ENCODE assay signal across 9 mouse cellular contexts in the genomic region with DNA sequence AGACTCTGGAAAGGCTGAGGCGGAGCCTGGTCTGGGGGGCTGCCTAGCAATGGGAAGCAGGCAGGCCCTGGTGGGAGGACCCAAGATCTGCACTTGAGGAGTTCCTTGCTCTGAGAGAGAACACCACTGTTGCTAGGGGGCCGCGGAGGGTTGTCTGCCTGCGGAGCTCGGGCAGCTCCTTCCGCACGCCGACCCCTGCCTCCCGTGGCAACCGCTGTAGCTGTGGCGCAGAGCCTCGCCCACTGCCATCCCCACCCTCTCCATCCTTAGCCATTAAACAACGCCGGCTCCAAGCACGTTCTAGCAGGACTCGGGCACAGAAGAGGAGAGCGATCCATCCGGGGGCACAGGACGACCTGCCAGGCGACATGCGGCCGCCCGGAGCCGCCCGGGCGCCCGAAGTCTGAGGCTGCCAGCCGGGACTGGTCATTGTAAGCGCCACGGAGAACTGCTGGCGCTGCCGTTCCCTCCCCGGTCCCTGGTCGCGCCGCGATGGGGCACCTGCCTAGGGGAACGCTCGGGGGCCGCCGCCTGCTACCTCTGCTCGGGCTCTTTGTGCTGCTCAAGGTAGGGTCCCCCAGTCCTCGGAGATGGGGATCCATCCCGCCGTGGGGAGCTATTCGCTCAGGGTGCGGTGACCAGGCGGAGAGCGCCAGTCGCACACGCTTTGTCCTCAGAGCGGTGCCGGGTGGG. TPM values are rescaled to one million over a fixed set of nuclear protein-coding genes. Genes with fewer than 3 reads are reported as not detected.
DNase-seq lines count a peak whose midpoint lies in the region; ATAC-seq lines count a peak whose summit lies in the region.
"Had no signal": no experiment of that assay in that cellular context is flagged by ENCODE, and none has a peak within 500 bp of the region (broad histone marks: within the 10 kb centered on the region; RNA-seq: fewer than 3 reads in every experiment).

A gene (plus strand): TSS at position 126 of the 693 bp plus-strand sequence.

- peak within 1 kb of the TSS; percentile 89 for H3K9ac ChIP-seq in forebrain, embryonic 16.5 days (replicated peaks; ENCODE audit: low read depth, low read length)
- H3K9ac ChIP-seq in stomach, embryonic 15.5 days = no peak within 1 kb of the TSS

- no peak within 1 kb of the TSS; the same call in 1 of the 2 replicates for H3K27ac ChIP-seq in heart, embryonic 10.5 days
- peak within 1 kb of the TSS; percentile 85 for H3K27ac ChIP-seq in forebrain, embryonic 16.5 days (ENCODE audit: low read length)
- H3K27ac ChIP-seq in stomach, embryonic 15.5 days = no peak within 1 kb of the TSS

- H3K36me3 ChIP-seq in heart, embryonic 10.5 days = no peaks in the 10 kb centered on the region
- H3K36me3 ChIP-seq in forebrain, embryonic 16.5 days (ENCODE audit: control insufficient read depth, insufficient read depth) = no peaks in the 10 kb centered on the region
- no peaks in the 10 kb centered on the region for H3K36me3 ChIP-seq in stomach, embryonic 15.5 days

- ATAC-seq in forebrain, embryonic 16.5 days = peak; percentile 95
- ATAC-seq in megakaryocyte, adult 5-6 weeks (ENCODE audit: poor library complexity, severe bottlenecking) = no peak
- peak; percentile 39; the same call in 1 of the 2 replicates for ATAC-seq in stomach, embryonic 15.5 days (ENCODE audit: insufficient read depth, low FRiP score, low read depth)
- ATAC-seq: Patski had no signal

- 1% methylated on average over 53 of the region's 53 CpGs for WGBS in heart, embryonic 10.5 days
- WGBS in forebrain, embryonic 16.5 days = under 1% methylated on average over 53 of the region's 53 CpGs
- under 1% methylated on average over 51 of the region's 53 CpGs for WGBS in stomach, embryonic 15.5 days

- H3K9me3 ChIP-seq in heart, embryonic 10.5 days = no peaks in the 10 kb centered on the region
- no peaks in the 10 kb centered on the region for H3K9me3 ChIP-seq in forebrain, embryonic 16.5 days (ENCODE audit: control insufficient read depth, low read length)
- H3K9me3 ChIP-seq in stomach, embryonic 15.5 days = no peaks in the 10 kb centered on the region

- peak within 1 kb of the TSS; percentile 60 for H3K4me2 ChIP-seq in forebrain, embryonic 16.5 days (ENCODE audit: low read length)
- H3K4me2 ChIP-seq in stomach, embryonic 15.5 days = peak within 1 kb of the TSS; percentile 67

- H3K4me3 ChIP-seq in heart, embryonic 10.5 days = peak within 1 kb of the TSS; percentile 64
- peak within 1 kb of the TSS; percentile 56 for H3K4me3 ChIP-seq in forebrain, embryonic 16.5 days (replicated peaks; ENCODE audit: low read length)
- H3K4me3 ChIP-seq in stomach, embryonic 15.5 days (replicated peaks) = peak within 1 kb of the TSS; percentile 42

- peaks cover 12% of the 10 kb centered on the region for H3K4me1 ChIP-seq in heart, embryonic 10.5 days
- 0 out of 2 replicates have a peak, but pooled peaks cover 6% of the 10 kb centered on the region for H3K4me1 ChIP-seq in forebrain, embryonic 16.5 days (replicated peaks; ENCODE audit: control insufficient read depth, insufficient read depth, low read length)
- peaks cover 11% of the 10 kb centered on the region for H3K4me1 ChIP-seq in stomach, embryonic 15.5 days

- peaks cover 37% of the 10 kb centered on the region for H3K27me3 ChIP-seq in heart, embryonic 10.5 days (ENCODE audit: insufficient read depth, poor library complexity, severe bottlenecking)
- no peaks in the 10 kb centered on the region for H3K27me3 ChIP-seq in forebrain, embryonic 16.5 days (replicated peaks; ENCODE audit: control insufficient read depth, insufficient read depth, low read length)
- H3K27me3 ChIP-seq in stomach, embryonic 15.5 days (replicated peaks) = peaks cover 18% of the 10 kb centered on the region

- no peak for DNase-seq in heart, embryonic 10.5 days (ENCODE audit: low spot score)
- DNase-seq in heart, postnatal 25 days (ENCODE audit: low spot score) = no peak
- DNase-seq in adrenal gland, postnatal 25 days = peak; percentile 5
- peak; percentile 25 to 51 for DNase-seq in layer of hippocampus, adult 18-20 months (ENCODE audit: low spot score in 2 of 2)
- DNase-seq in ovary, postnatal 36 days (ENCODE audit: low spot score) = no peak

- intact Hi-C loops in heart, postnatal 25 days (cut with DNase I) = no loop called here

RNA-seq across cellular contexts. Expression of the gene that starts here (rescaled TPM):
- 0.72 and 1.8 TPM in 2 replicates for polyA plus RNA-seq in heart, embryonic 10.5 days (2016; fragmentation: Nextera tagmentation; extraction: Ambion mirVana)
- total RNA-seq in heart, postnatal 25 days (2021) = 1 to 10 TPM; 3.5 to 4.1 TPM
- total RNA-seq in adrenal gland, postnatal 25 days (2021) = 1.5 and 1.6 TPM in 2 replicates
- polyA plus RNA-seq in forebrain, embryonic 16.5 days (2015; fragmentation: Nextera tagmentation; extraction: Ambion mirVana) = 61.1 and 63.5 TPM in 2 replicates
- total RNA-seq in layer of hippocampus, adult 18-20 months (2021) = 10 to 100 TPM; 28.1 to 32.6 TPM
- total RNA-seq in megakaryocyte, adult 5-6 weeks (2015) = 134 and 141 TPM in 2 replicates
- total RNA-seq in megakaryocyte, adult 5-6 weeks (2017) = 127 and 133 TPM in 2 replicates
- polyA plus RNA-seq in stomach, embryonic 15.5 days (2015; fragmentation: Nextera tagmentation; extraction: Ambion mirVana) = 3.3 and 3.4 TPM in 2 replicates
- polyA plus RNA-seq: Patski had no signal

Comparison
In these comparisons a context has a peak if more than half of its experiments do, and no peak if none do; other contexts are left out.
1. RNA of the gene that starts here (total RNA-seq): 127 to 141 TPM in megakaryocyte, adult 5-6 weeks and 28.1 to 32.6 TPM in layer of hippocampus, adult 18-20 months; 3.5 to 4.1 TPM in heart, postnatal 25 days and 1.5 to 1.6 TPM in adrenal gland, postnatal 25 days; every median in the first group is over 4 times any median in the second.
2. RNA of the gene that starts here (polyA plus RNA-seq): 61.1 to 63.5 TPM in forebrain, embryonic 16.5 days; 3.3 to 3.4 TPM in stomach, embryonic 15.5 days and 0.72 to 1.8 TPM in heart, embryonic 10.5 days; every median in the first group is over 10 times any median in the second.
3. DNase-seq: peak in adrenal gland, postnatal 25 days (single experiment) and layer of hippocampus, adult 18-20 months (2 of 2); none in heart, embryonic 10.5 days (single experiment), heart, postnatal 25 days (single experiment) and ovary, postnatal 36 days (single experiment).
4. Peak in every context shown above with its lines, with median percentiles within 50 percentile points of each other: H3K4me3 ChIP-seq.